Mouse (Mus musculus): ENCODE measurements around the gene Palm2.

DNA sequence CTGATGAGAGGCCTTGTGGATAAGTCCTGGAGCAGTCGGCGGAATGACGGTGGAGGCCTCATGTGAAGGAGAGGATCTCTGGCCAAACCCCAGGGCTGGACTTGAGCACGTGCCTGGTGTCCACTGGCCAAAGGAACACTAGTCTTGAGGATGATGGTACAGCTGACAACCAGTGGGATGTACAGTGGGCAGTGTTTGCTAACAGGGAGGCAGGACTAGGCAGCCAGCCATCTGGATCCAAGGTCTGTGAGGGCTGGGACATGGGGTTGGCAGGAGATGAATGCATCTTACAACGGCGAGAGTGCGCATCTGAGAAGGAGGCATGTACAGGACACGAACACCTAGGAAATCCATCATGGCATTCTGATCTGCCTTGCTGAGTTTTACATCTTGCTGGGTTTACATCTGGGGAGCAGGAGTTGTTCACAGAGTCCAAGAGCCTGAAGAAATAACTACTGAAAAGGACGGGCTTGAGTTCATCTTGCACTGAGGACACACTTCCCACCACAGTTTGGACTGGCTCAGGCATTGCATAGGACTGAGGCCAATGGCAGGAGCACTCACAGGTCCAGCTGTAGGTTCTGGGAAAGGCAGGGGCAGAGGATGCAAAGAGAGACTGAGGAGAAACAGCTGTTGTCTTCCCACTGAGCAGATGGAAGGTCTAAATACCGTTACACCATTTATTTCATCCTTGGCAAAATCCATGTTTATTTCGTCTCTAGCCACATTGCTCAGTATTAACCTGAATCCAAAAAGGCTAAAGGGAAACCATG, 166.8 kb downstream of the Palm2 start:
- TF ChIP-seq CTCF (IDR thresholded peaks at IDR 0.05; ENCODE audit: extremely low read depth, insufficient read depth, insufficient read length, insufficient replicate concordance) (no peak), POLR2A (IDR thresholded peaks at IDR 0.05; ENCODE audit: low read depth, low read length) (no peak)

All from spleen, adult 2 months (tissue).